Mouse (Mus musculus) heart, postnatal 36 days (tissue): ENCODE results near the gene Phxr2. TPM values are rescaled to one million over a fixed set of nuclear protein-coding genes. Genes with fewer than 3 reads are reported as not detected.

Experiments
- DNase-seq, 2 experiments: peaks; one replicate each; pipeline ENCODE4 v3.0.0; 2021 to 2022
- intact Hi-C: fragments of 180-260 bp; cut with DNase I; formaldehyde crosslinking; loops from one replicate; pipeline ENCODE4 v1.15.1; 2025
- total RNA-seq, 2 experiments: library from RNA; stranded (reverse); gene quantifications; 2 replicates each; pipeline ENCODE4 v1.2.3; 2021

The Phxr2 gene
- total RNA-seq, 2 experiments from 2014 or later, result not detected

GRCm38 (mm10) chr10:99106311-99106702, 19.8 kb downstream of the Phxr2 start:
- intact Hi-C loops, result loop anchor here (5.0 kb wide), 2 partner anchors 471 to 511 kb away; no protein-coding TSS in a partner anchor
- DNase-seq, result no peak

GRCm38 (mm10) chr10:99105522-99105921, 20.6 kb downstream of the Phxr2 start:
- DNase-seq, result no peak
- intact Hi-C loops, result loop anchor here (5.0 kb wide), 2 partner anchors 472 to 512 kb away; no protein-coding TSS in a partner anchor

- intact Hi-C loops, result loop anchor here (2.0 kb wide), 1 partner anchor 55 kb away; no protein-coding TSS in a partner anchor
- peak; percentile 36 to 47 for DNase-seq
These were observed 28.8 kb downstream of the Phxr2 start for GRCm38 (mm10) chr10:99097374-99097773.

GRCm38 (mm10) chr10:99095114-99095513, 31.0 kb downstream of the Phxr2 start:
- intact Hi-C loops, result no loop called here
- DNase-seq, result no peak

GRCm38 (mm10) chr10:99093364-99093763, 32.8 kb downstream of the Phxr2 start:
- intact Hi-C loops, result no loop called here
- no peak for DNase-seq

GRCm38 (mm10) chr10:99089906-99090305, 36.2 kb downstream of the Phxr2 start:
- DNase-seq, result no peak
- intact Hi-C loops, result loop anchor here (5.0 to 10.0 kb wide), 2 partner anchors 178 to 1245 kb away; partner anchors contain the start of gene Atp2b1

GRCm38 (mm10) chr10:99086029-99086428, 40.1 kb downstream of the Phxr2 start:
- no peak for DNase-seq
- intact Hi-C loops, result loop anchor here (5.0 to 10.0 kb wide), 2 partner anchors 174 to 1241 kb away; partner anchors contain the start of gene Atp2b1

GRCm38 (mm10) chr10:99085240-99085587, 40.9 kb downstream of the Phxr2 start:
- no peak for DNase-seq
- intact Hi-C loops, result loop anchor here (1.0 to 10.0 kb wide), 4 partner anchors 173 to 1372 kb away; partner anchors contain the start of gene Atp2b1

GRCm38 (mm10) chr10:99084397-99085239, 41.5 kb downstream of the Phxr2 start:
- intact Hi-C loops, result loop anchor here (1.0 to 10.0 kb wide), 4 partner anchors 172 to 1371 kb away; partner anchors contain the start of gene Atp2b1
- peak; percentile 85 to 92 for DNase-seq

GRCm38 (mm10) chr10:99083431-99084003, 42.6 kb downstream of the Phxr2 start:
- peak in 1 of 2 experiments; percentile 25 for DNase-seq
- intact Hi-C loops, result loop anchor here (10.0 kb wide), 1 partner anchor 1239 kb away; no protein-coding TSS in a partner anchor

- intact Hi-C loops, result loop anchor here (10.0 kb wide), 1 partner anchor 1237 kb away; no protein-coding TSS in a partner anchor
- no peak for DNase-seq
These were observed 44.5 kb downstream of the Phxr2 start for GRCm38 (mm10) chr10:99081569-99081990.

GRCm38 (mm10) chr10:99078621-99079020, 47.5 kb downstream of the Phxr2 start:
- intact Hi-C loops, result no loop called here
- DNase-seq, result no peak

- no peak for DNase-seq
- intact Hi-C loops, result no loop called here
These were observed 49.8 kb downstream of the Phxr2 start for GRCm38 (mm10) chr10:99076113-99076895.

Other genes with a start within 250 kb of the Phxr2 start
- gene Atp2b1, start 211.9 kb downstream of the Phxr2 start, total RNA-seq, result 10 to 100 TPM; 69.0 to 69.9 TPM
- 1 to 10 TPM; 4.9 to 7.2 TPM for gene Poc1b, start 19.3 kb downstream of the Phxr2 start, total RNA-seq
- 1 to 10 TPM; 3.1 to 3.4 TPM for gene Galnt4, start 18.2 kb downstream of the Phxr2 start, total RNA-seq
- gene Dusp6, start 136.9 kb upstream of the Phxr2 start, total RNA-seq, result 10 to 100 TPM; 16.2 to 21.7 TPM